Mouse (Mus musculus) forebrain, embryonic 14.5 days (tissue): Measurements from ENCODE around the gene Pcbp3. TPM values are rescaled to one million over a fixed set of nuclear protein-coding genes. Genes with fewer than 3 reads are reported as not detected.

ENCODE experiments used
- ATAC-seq: fragments of 200-750 bp; cut with Nextera tagmentation; 2 replicates; pipeline ENCODE4 v1.8.0; 2017; ENCODE audit warnings: mild to moderate bottlenecking, moderate library complexity
- DNase-seq: peaks from one replicate; pipeline ENCODE4 v3.0.0-alpha.2; 2015; ENCODE audit warnings: low spot score
- H3K27ac ChIP-seq: fragments of 300-500 bp; sonication (generic); 2 replicates; pipeline ENCODE4 v1.5.1; 2014; ENCODE audit warnings: low read depth, mild to moderate bottlenecking, control low read depth, low read length, moderate library complexity
- H3K27me3 ChIP-seq: fragments of 300-500 bp; sonication (generic); replicated peaks from 2 replicates; pipeline ENCODE4 v1.6.1; 2014; ENCODE audit warnings: low read length, control low read depth, mixed read lengths; ENCODE audit not compliant: control insufficient read depth, insufficient read depth
- H3K36me3 ChIP-seq: fragments of 300-500 bp; sonication (generic); 2 replicates; pipeline ENCODE4 v1.6.1; 2014; ENCODE audit warnings: low read length, control low read depth; ENCODE audit not compliant: control insufficient read depth, insufficient read depth
- H3K4me1 ChIP-seq: fragments of 300-500 bp; sonication (generic); 2 replicates; pipeline ENCODE4 v1.6.1; 2014; ENCODE audit warnings: antibody characterized with exemption, low read length, control low read depth; ENCODE audit not compliant: control insufficient read depth, insufficient read depth
- H3K4me2 ChIP-seq: fragments of 300-500 bp; sonication (generic); 2 replicates; pipeline ENCODE4 v1.6.1; 2014; ENCODE audit warnings: mild to moderate bottlenecking, control low read depth, low read length
- H3K4me3 ChIP-seq: fragments of 300-500 bp; sonication (generic); 2 replicates; pipeline ENCODE4 v1.5.1; 2014; ENCODE audit warnings: low read depth, low read length, control low read depth
- H3K9ac ChIP-seq: fragments of 300-500 bp; sonication (generic); 2 replicates; pipeline ENCODE4 v1.6.1; 2014; ENCODE audit warnings: mild to moderate bottlenecking, low read length, control low read depth, moderate library complexity
- H3K9me3 ChIP-seq: fragments of 300-500 bp; sonication (generic); replicated peaks from 2 replicates; pipeline ENCODE4 v1.6.1; 2016; ENCODE audit warnings: low read length, control low read depth, mixed read lengths; ENCODE audit not compliant: control insufficient read depth
- WGBS: fragments of 180-500 bp; shearing (Covaris S2); extraction: QIAGEN DNeasy Blood & Tissue Kit; methylation state at CpG from one replicate; pipeline ENCODE4 v1.1.7; 2014; 5-methylcytosine and 5-hydroxymethylcytosine counted together
- polyA plus RNA-seq: library from polyadenylated mRNA; unstranded; fragments of >200 nt; fragmentation: Nextera tagmentation; extraction: Ambion mirVana; gene quantifications from 2 replicates; pipeline ENCODE4 v1.2.1, GENCODE M21; 2014

Pcbp3 gene
- polyA plus RNA-seq, 1 experiment from 2014 or later: 30.5 TPM

DNA sequence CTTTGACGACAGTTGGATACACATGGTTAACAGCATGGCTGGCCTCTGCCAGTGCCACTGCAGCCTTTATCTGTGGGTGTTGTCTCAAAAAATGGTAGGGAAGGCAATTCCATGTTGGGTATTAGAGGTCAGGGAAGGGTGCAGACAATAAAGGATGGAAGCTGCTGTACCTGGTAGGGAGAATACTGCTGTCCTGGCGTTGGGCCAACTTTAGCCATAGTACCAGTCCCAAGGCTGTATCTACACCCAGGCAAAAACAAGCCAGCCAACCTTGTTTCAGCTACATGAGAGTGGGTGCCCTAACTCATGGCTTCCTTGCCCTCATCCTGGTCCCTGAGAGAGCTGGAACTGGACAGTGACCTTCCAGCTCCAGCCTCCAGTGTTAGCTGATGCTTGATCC lies 103.8 kb downstream of the Pcbp3 start:
- H3K4me3 ChIP-seq: no peak overlapping the region
- H3K36me3 ChIP-seq: no peaks in the 10 kb centered on the region
- H3K27me3 ChIP-seq: no peaks in the 10 kb centered on the region
- H3K9ac ChIP-seq: no peak overlapping the region
- no peak overlapping the region for H3K4me2 ChIP-seq
- no peak overlapping the region for H3K27ac ChIP-seq
- ATAC-seq (no peak), DNase-seq (no peak)
- no peaks in the 10 kb centered on the region for H3K9me3 ChIP-seq
- H3K4me1 ChIP-seq: peaks cover 4% of the 10 kb centered on the region; the same call in 1 of the 2 replicates
- 87% methylated on average over 2 of the region's 2 CpGs for WGBS

DNA sequence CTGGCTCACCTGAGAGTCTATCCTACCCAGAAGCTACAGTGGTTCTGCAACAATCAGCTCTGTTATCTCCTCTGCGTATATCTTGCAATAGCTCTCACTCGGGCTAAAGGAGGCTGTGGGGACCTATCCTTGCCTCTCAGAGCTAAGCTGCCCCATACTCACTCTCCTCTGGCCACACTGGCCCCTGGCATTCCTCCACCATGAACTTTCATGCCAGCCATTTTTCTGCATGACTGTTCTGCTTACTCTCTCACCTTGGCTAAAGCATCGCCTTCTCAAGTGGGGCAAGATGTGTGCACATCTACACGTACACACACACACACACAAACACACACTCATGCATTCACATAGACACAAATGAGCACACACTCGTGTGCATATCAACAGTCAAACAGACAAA lies 115.2 kb downstream of the Pcbp3 start:
- no peak for ATAC-seq
- Histone ChIP-seq H3K27ac (no peak overlapping the region), H3K4me3 (no peak overlapping the region), H3K9me3 (no peaks in the 10 kb centered on the region), H3K4me2 (no peak overlapping the region), H3K36me3 (no peaks in the 10 kb centered on the region), H3K4me1 (no peaks in the 10 kb centered on the region), H3K9ac (no peak overlapping the region), H3K27me3 (no peaks in the 10 kb centered on the region)
- 98% methylated on average over 5 of the region's 5 CpGs for WGBS
- no peak for DNase-seq

DNA sequence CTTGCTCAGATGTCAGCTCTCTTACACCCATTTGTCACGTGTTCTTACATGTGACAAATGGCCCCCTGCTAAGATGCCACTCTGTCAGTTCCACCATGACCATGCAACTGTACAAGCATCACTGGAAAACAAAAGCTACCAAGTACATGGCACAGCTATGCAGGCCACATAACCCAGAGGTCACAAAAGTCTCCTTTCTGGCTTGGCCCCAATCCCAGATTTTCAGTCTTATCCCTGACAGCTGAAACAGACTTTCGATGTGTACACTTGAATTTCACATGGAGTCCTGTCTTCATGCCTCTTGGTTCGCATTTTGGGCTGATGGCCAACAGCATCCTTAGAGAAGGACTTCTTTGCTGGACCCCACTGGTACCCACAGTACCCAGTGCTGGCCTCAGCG lies 116.8 kb downstream of the Pcbp3 start:
- WGBS: 75% methylated on average over 4 of the region's 4 CpGs
- no peak overlapping the region for H3K4me3 ChIP-seq
- ATAC-seq: no peak
- H3K27me3 ChIP-seq: no peaks in the 10 kb centered on the region
- no peak overlapping the region for H3K27ac ChIP-seq
- H3K9ac ChIP-seq: no peak overlapping the region
- no peaks in the 10 kb centered on the region for H3K9me3 ChIP-seq
- peak; percentile 8 for DNase-seq
- no peaks in the 10 kb centered on the region for H3K4me1 ChIP-seq
- H3K36me3 ChIP-seq: no peaks in the 10 kb centered on the region
- no peak overlapping the region for H3K4me2 ChIP-seq

DNA sequence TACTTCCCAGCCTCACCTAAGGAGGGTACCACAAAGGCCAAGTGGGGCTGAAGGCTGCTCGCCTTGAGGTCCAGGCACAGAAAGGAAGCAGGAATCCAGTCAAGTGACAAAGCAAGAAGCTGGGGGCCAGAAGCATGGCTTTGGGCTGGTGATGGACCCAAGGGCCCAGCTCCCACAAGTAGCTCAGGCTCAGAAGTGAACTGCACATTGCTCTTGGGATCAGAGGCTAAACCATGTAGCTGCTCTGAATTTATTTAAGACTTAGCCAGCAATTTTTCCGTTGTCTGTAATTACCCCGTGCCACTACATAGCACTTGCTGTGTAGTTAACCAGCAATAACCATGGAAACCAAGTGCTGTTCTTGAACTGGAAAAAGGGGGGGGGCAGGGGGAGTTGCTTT lies 117.3 kb downstream of the Pcbp3 start:
- Histone ChIP-seq H3K9ac (no peak overlapping the region), H3K27me3 (no peaks in the 10 kb centered on the region), H3K27ac (no peak overlapping the region), H3K4me1 (no peaks in the 10 kb centered on the region), H3K9me3 (no peaks in the 10 kb centered on the region), H3K4me2 (no peak overlapping the region), H3K36me3 (no peaks in the 10 kb centered on the region), H3K4me3 (no peak overlapping the region)
- 67% methylated on average over 3 of the region's 3 CpGs for WGBS
- DNase-seq (peak; percentile 27), ATAC-seq (no peak)

DNA sequence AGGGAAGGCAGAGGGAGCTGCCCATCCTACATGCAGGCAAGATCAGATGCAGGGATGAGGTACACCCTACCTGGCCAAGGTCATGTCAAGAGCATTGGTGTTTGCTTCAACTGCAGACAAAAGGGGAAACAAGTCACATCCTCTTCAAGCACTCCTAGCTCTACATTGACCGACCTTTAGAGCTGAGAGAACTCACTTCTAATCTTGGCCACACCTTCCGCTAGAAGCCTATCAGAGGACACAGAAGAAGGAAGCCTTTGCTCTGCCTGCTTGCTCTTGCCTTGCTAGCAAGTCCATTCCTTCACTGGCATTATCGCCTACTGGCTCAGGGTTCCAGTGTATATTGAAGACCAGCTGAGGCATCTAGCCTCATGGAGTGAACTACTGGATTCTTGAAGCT lies 119.6 kb downstream of the Pcbp3 start:
- Histone ChIP-seq H3K4me1 (no peaks in the 10 kb centered on the region), H3K9me3 (no peaks in the 10 kb centered on the region), H3K9ac (no peak overlapping the region), H3K27me3 (no peaks in the 10 kb centered on the region), H3K4me3 (no peak overlapping the region), H3K4me2 (no peak overlapping the region), H3K36me3 (no peaks in the 10 kb centered on the region), H3K27ac (no peak overlapping the region)
- DNase-seq (no peak), ATAC-seq (no peak)
- WGBS: 99% methylated on average over 3 of the region's 3 CpGs

DNA sequence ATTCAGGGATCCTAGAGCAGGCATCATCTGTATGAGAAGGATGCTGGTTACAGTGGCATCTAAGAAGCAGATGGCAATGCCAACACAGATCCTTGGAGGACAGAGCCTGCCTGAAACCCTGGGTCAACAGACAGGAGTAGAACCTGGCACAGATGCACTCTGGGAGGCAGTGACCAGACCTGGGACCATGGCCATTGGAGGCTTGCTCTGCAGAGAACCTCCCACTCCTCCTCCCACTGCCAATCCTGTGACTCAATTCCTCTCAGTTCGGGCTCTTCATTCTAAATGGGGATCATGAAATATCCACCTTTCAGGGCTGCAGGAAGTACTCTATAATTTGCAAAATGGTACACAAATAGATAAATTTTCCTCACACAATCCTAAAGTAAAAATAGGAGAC lies 120.5 kb downstream of the Pcbp3 start:
- Histone ChIP-seq H3K27me3 (no peaks in the 10 kb centered on the region), H3K4me2 (no peak overlapping the region), H3K27ac (no peak overlapping the region), H3K9ac (no peak overlapping the region), H3K4me1 (no peaks in the 10 kb centered on the region), H3K9me3 (no peaks in the 10 kb centered on the region), H3K36me3 (no peaks in the 10 kb centered on the region), H3K4me3 (no peak overlapping the region)
- 87% methylated on average over 1 of the region's 1 CpGs for WGBS
- no peak for DNase-seq
- no peak for ATAC-seq

DNA sequence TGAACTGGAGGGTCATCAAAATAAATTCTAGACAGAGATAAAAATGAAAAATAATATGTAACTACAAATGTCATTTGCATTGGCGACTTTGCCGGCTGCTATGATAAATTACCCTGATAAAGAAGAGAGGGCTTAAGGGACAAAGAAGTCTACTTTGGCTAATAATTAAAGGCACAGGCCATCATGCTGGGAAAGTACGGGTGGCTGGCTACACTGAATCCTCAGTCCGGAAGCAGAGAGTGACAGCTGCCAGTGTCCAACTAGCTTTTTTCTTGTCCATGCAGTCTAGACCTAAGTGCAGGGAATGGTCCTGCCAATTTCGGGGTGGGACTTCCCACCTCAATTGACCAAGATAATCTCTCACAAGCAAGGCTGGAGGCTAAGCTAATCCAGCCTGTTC lies 121.1 kb downstream of the Pcbp3 start:
- WGBS: 61% methylated on average over 5 of the region's 5 CpGs
- ATAC-seq: no peak
- no peak overlapping the region for H3K4me2 ChIP-seq

DNA sequence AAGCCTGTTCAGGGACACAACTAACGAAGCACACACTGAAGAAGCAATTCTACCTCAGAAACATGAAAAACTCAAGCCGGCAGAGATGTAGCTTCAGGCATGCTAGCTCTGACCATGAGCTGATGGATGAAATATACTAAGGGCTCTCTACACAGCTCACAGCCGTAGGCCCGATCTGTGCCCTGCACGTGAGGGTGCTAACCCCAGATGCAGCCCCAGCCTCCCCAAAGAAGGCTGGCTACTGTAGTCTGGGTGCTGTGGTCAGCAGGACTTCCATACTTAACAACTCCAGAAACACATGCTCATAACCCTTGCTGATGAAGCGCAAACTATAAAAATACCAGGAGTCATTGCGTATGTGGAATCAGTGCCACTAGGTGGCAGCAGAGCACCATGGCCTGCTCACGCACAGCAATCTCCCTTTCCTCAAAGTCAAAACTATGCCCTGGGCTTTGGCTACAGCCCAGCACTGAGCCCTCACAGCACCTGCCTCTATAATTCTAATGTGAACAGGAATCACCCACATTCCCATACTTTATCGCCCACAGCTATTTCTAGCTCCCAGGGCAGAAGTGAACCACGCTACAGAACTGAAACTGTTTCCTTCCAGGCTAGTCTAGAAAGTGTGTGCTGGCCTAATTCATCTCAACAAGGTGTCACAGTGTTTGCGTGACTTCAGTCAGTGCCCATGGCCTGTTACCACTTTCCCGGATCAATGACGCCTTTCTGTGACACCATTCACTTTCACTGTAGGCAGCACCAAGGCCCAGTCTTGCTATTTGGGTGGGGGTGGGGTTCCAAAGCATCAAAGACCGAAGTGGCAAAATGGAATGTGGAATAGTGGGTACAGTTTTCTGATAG lies 126.0 kb downstream of the Pcbp3 start:
- WGBS: 64% methylated on average over 14 of the region's 14 CpGs

More for the DNA sequence above, 121.1 kb downstream of the Pcbp3 start:
- DNase-seq: no peak
- no peak overlapping the region for H3K27ac ChIP-seq
- no peaks in the 10 kb centered on the region for H3K9me3 ChIP-seq
- H3K4me1 ChIP-seq: no peaks in the 10 kb centered on the region
- no peak overlapping the region for H3K9ac ChIP-seq
- H3K36me3 ChIP-seq: no peaks in the 10 kb centered on the region
- no peak overlapping the region for H3K4me3 ChIP-seq
- H3K27me3 ChIP-seq: no peaks in the 10 kb centered on the region

DNA sequence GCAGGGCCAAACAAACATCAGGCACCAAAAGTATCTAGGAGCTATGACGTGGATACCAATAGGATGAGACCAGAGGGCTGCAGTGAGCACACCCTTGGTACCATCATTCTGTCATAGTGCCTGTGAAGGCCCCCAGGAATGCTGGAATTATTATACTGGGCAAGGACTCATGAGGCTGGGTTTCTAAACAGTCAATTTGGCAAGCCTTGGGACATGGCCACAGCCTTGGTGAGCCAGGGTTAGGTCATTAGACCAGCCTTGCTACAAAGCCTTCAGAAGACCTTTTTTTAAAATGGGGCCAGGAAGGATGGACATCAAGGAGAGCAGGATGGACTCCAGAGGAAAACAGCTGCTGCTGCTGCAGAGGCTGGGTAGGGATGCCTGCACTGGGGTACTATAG lies 128.8 kb downstream of the Pcbp3 start:
- no peaks in the 10 kb centered on the region for H3K4me1 ChIP-seq
- ATAC-seq: no peak
- WGBS: 85% methylated on average over 1 of the region's 1 CpGs

More for the DNA sequence above, 126.0 kb downstream of the Pcbp3 start:
- Histone ChIP-seq H3K27ac (no peak overlapping the region), H3K4me2 (no peak overlapping the region), H3K4me3 (no peak overlapping the region), H3K36me3 (no peaks in the 10 kb centered on the region), H3K9me3 (no peaks in the 10 kb centered on the region), H3K27me3 (no peaks in the 10 kb centered on the region), H3K9ac (no peak overlapping the region), H3K4me1 (no peaks in the 10 kb centered on the region)
- ATAC-seq (peak; percentile 75), DNase-seq (peak; percentile 90)

More for the DNA sequence above, 128.8 kb downstream of the Pcbp3 start:
- H3K36me3 ChIP-seq: no peaks in the 10 kb centered on the region
- no peak overlapping the region for H3K27ac ChIP-seq
- H3K27me3 ChIP-seq: no peaks in the 10 kb centered on the region
- DNase-seq: no peak
- no peak overlapping the region for H3K4me2 ChIP-seq
- H3K9me3 ChIP-seq: no peaks in the 10 kb centered on the region
- no peak overlapping the region for H3K9ac ChIP-seq
- H3K4me3 ChIP-seq: no peak overlapping the region
